Mouse (Mus musculus) kidney, embryonic 16.5 days (tissue): Measurements from ENCODE around the gene Lrp1. TPM values are rescaled to one million over a fixed set of nuclear protein-coding genes. Genes with fewer than 3 reads are reported as not detected.

Source experiments
- ATAC-seq: fragments of 200-750 bp; cut with Nextera tagmentation; 2 replicates; pipeline ENCODE4 v1.8.0; 2017; ENCODE audit warnings: moderate TSS enrichment; ENCODE audit not compliant: low FRiP score, low TSS enrichment
- H3K27ac ChIP-seq: fragments of 300-500 bp; sonication (generic); 2 replicates; pipeline ENCODE4 v1.5.1; 2014; ENCODE audit warnings: low read length
- H3K27me3 ChIP-seq: fragments of 300-500 bp; sonication (generic); 2 replicates; pipeline ENCODE4 v1.6.1; 2014; ENCODE audit warnings: low read length, control low read depth, mixed read lengths; ENCODE audit not compliant: insufficient read depth
- H3K36me3 ChIP-seq: fragments of 300-500 bp; sonication (generic); 2 replicates; pipeline ENCODE4 v1.6.1; 2014; ENCODE audit warnings: low read length, control low read depth, mixed read lengths; ENCODE audit not compliant: insufficient read depth
- H3K4me1 ChIP-seq: fragments of 300-500 bp; sonication (generic); 2 replicates; pipeline ENCODE4 v1.6.1; 2014; ENCODE audit warnings: low read length, control low read depth, mixed read lengths; ENCODE audit not compliant: insufficient read depth
- H3K4me2 ChIP-seq: fragments of 300-500 bp; sonication (generic); replicated peaks from 2 replicates; pipeline ENCODE4 v1.6.1; 2014; ENCODE audit warnings: low read depth, low read length
- H3K4me3 ChIP-seq: fragments of 300-500 bp; sonication (generic); 2 replicates; pipeline ENCODE4 v1.5.1; 2014; ENCODE audit warnings: mild to moderate bottlenecking, low read length
- H3K9ac ChIP-seq: fragments of 300-500 bp; sonication (generic); replicated peaks from 2 replicates; pipeline ENCODE4 v1.6.1; 2014; ENCODE audit warnings: low read length
- H3K9me3 ChIP-seq: fragments of 300-500 bp; sonication (generic); 2 replicates; pipeline ENCODE4 v1.6.1; 2016; ENCODE audit warnings: low read length, control low read depth
- WGBS: fragments of 180-500 bp; shearing (Covaris S2); extraction: QIAGEN DNeasy Blood & Tissue Kit; methylation state at CpG from one replicate; pipeline ENCODE4 v1.1.7; 2014; 5-methylcytosine and 5-hydroxymethylcytosine counted together
- polyA plus RNA-seq: library from polyadenylated mRNA; unstranded; fragments of >200 nt; fragmentation: Nextera tagmentation; extraction: Ambion mirVana; gene quantifications from 2 replicates; pipeline ENCODE4 v1.2.1, GENCODE M21; 2015

Gene Lrp1
- polyA plus RNA-seq, 1 experiment from 2014 or later: 71.7 TPM

DNA sequence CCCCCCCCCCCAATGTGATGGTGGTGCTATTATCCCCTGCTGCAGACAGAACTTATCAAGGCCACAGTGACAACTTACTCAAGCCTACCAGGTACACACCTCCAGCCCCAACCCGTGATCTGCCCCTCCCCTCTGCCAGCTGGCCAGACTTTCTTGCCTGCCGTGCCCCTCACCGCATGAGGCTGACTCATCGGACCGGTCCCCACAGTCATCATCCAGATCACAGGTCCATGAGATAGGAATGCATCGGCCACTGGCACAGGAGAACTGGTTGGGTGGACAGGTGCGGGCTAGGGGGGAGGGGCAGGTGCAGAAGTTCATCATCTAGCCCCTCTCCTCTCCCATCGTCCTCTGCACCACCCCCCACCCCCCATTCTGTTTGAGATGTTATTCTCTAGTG lies 37.3 kb downstream of the Lrp1 start:
- no peak for ATAC-seq
- WGBS: 72% methylated on average over 8 of the region's 8 CpGs

DNA sequence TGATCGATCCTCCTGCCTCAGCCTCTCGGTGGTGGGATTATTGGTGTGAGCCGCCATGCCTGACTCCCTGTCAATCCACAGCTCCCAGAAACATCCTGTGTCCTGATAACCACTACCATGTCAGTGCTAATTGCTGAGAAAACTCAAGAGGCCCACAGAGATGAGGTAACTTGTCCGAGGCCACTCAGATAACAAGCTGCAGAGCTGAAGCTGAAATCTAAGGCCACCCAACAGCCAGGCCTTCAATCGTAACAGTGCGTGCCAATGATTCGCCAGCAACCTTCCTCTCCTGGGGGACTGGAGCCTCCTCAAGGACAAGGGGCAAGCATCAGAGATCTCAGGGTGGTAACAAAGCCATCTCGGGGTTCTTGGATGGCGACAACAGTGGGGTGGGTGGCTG lies 39.7 kb downstream of the Lrp1 start:
- 89% methylated on average over 9 of the region's 9 CpGs for WGBS
- Histone ChIP-seq H3K36me3 (peaks cover 23% of the 10 kb centered on the region; the same call in 1 of the 2 replicates), H3K27ac (no peak overlapping the region), H3K9me3 (no peaks in the 10 kb centered on the region), H3K4me1 (peaks cover 9% of the 10 kb centered on the region; the same call in 1 of the 2 replicates), H3K4me2 (no peak overlapping the region), H3K9ac (no peak overlapping the region), H3K27me3 (no peaks in the 10 kb centered on the region), H3K4me3 (no peak overlapping the region)
- no peak for ATAC-seq

More for the DNA sequence above, 37.3 kb downstream of the Lrp1 start:
- Histone ChIP-seq H3K4me3 (no peak overlapping the region), H3K4me1 (peaks cover 7% of the 10 kb centered on the region; the same call in 1 of the 2 replicates), H3K27ac (no peak overlapping the region), H3K27me3 (no peaks in the 10 kb centered on the region), H3K9me3 (no peaks in the 10 kb centered on the region), H3K4me2 (no peak overlapping the region), H3K36me3 (0 out of 2 replicates have a peak, but pooled peaks cover 7% of the 10 kb centered on the region), H3K9ac (no peak overlapping the region)

DNA sequence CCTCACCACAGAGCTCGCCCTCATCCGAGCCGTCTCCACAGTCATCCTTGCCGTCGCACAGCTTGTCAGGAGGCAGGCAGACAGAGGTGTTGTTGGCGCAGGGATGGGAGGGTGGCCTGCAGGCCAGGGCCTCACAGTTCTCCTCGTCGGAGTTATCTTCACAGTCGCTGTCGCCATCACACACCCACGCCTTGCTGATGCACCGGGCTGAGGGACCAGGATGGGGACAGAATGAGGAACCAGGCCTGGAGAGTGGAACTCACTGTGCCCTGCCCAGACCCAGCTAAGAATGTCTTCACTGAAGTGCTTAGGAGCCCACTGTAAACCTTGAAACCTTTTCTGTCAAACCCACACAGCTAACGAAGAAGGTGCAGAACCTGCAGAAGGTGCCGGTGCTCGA lies 43.0 kb downstream of the Lrp1 start:
- no peak for ATAC-seq
- Histone ChIP-seq H3K9ac (no peak overlapping the region), H3K9me3 (no peaks in the 10 kb centered on the region), H3K4me2 (no peak overlapping the region), H3K4me1 (peaks cover 9% of the 10 kb centered on the region; the same call in 1 of the 2 replicates), H3K4me3 (no peak overlapping the region), H3K27me3 (no peaks in the 10 kb centered on the region), H3K36me3 (peaks cover 43% of the 10 kb centered on the region), H3K27ac (no peak overlapping the region)
- 83% methylated on average over 15 of the region's 15 CpGs for WGBS

DNA sequence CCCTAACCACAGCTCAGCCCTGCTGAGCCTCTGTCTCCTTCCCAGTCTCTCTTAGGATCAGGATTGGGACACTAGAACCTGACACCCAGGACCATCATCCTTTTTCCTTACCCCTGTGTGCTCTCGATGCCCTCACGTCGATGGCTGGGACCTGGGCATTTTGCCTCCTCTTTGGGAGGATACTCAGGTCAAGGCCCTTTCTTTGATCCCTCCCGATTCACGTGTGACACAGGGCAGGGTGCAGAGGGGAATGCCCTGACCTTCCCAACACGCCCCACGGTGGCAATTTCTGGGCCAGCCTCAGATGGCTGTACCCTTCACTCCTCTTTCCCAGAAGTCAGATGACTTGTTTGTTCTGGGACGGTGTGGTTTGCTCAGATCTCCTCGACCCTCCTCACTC lies 43.8 kb downstream of the Lrp1 start:
- no peaks in the 10 kb centered on the region for H3K27me3 ChIP-seq
- no peak overlapping the region for H3K4me3 ChIP-seq
- H3K27ac ChIP-seq: no peak overlapping the region
- no peak overlapping the region for H3K4me2 ChIP-seq
- H3K36me3 ChIP-seq: peaks cover 50% of the 10 kb centered on the region
- H3K4me1 ChIP-seq: peaks cover 7% of the 10 kb centered on the region; the same call in 1 of the 2 replicates
- no peaks in the 10 kb centered on the region for H3K9me3 ChIP-seq
- H3K9ac ChIP-seq: no peak overlapping the region; the same call in 1 of the 2 replicates
- no peak for ATAC-seq
- 48% methylated on average over 9 of the region's 9 CpGs for WGBS

DNA sequence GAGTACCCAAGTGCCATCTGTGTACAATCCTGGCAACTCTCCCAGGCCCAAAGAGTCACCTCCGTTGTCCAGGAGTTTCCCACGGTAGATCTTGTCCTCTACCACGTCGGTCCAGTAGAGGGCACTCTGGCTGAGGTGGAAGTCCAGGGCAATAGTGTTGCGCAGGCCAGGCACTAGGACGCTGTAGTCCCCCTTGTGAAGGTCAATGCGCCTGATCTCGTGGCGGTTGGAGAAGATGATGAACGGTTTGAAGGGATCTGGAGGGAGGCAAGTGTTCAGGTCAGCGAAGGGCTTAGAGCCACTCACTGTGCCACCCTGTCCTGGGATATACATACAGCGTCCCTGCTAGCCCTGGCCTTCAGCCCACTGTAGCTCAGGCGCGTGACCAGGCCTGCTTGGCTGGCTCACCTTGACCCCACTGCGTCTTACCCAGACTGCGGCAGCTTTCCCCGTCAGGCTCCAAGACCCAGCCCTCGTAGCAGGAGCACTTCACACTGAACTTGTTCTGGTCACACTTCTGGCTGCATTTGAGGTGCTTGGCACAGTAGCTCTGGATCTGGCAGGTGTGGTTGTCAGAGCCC lies 44.5 kb downstream of the Lrp1 start:
- no peaks in the 10 kb centered on the region for H3K9me3 ChIP-seq
- 0 out of 2 replicates have a peak, but pooled peaks cover 2% of the 10 kb centered on the region for H3K4me1 ChIP-seq
- H3K27ac ChIP-seq: no peak overlapping the region
- ATAC-seq: peak; percentile 32; the same call in 1 of the 2 replicates
- H3K9ac ChIP-seq: no peak overlapping the region
- H3K36me3 ChIP-seq: peaks cover 51% of the 10 kb centered on the region
- H3K4me2 ChIP-seq: no peak overlapping the region
- 60% methylated on average over 18 of the region's 18 CpGs for WGBS
- H3K4me3 ChIP-seq: no peak overlapping the region
- H3K27me3 ChIP-seq: no peaks in the 10 kb centered on the region

DNA sequence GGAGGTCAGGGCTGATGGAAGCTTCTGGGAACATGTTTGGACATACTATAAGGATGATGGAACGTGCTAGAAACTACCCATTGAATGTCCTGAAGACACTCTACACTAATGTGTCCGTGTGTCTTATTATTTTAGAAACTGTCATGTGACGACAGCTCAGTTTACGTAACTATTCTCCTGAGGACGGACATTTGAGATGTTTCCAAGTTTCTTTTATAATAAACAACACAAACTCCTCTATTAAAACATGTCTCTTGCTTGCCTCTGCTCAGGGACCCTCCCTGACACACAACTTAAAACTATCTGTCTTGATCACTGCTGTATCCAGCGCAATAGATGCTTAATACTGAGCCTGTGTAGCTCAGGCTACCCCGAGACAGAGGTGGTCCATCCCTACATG lies 45.2 kb downstream of the Lrp1 start:
- H3K4me2 ChIP-seq: no peak overlapping the region
- peaks cover 51% of the 10 kb centered on the region for H3K36me3 ChIP-seq
- no peak overlapping the region for H3K4me3 ChIP-seq
- no peak overlapping the region for H3K27ac ChIP-seq
- H3K27me3 ChIP-seq: no peaks in the 10 kb centered on the region
- H3K4me1 ChIP-seq: 0 out of 2 replicates have a peak, but pooled peaks cover 2% of the 10 kb centered on the region
- no peak overlapping the region for H3K9ac ChIP-seq
- ATAC-seq: no peak
- H3K9me3 ChIP-seq: no peaks in the 10 kb centered on the region
- WGBS: 86% methylated on average over 7 of the region's 7 CpGs

DNA sequence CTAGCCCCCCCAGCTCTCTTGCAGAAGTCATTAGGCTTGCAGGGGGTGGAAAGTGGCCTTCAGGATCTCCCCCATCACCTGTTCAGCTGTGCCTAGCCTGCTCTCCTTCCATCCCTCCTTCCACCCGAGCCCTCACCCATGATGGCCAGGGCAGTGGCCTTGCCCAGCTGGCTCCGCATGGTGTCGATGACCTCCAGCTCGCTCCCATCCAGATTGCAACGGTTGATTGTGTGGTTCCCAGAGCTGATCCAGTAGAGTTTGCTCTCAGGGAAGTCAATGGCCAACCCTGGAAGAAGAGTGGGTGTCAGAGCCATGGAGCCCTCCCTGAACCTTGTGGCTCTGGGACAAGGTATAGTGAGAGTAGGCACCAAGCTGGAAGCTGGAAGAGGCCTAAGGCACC lies 48.7 kb downstream of the Lrp1 start:
- Histone ChIP-seq H3K27me3 (no peaks in the 10 kb centered on the region), H3K4me3 (no peak overlapping the region), H3K9me3 (no peaks in the 10 kb centered on the region), H3K4me2 (no peak overlapping the region), H3K4me1 (0 out of 2 replicates have a peak, but pooled peaks cover under 1% of the 10 kb centered on the region), H3K9ac (no peak overlapping the region), H3K27ac (no peak overlapping the region), H3K36me3 (peaks cover 45% of the 10 kb centered on the region)
- 79% methylated on average over 5 of the region's 5 CpGs for WGBS
- ATAC-seq: no peak

DNA sequence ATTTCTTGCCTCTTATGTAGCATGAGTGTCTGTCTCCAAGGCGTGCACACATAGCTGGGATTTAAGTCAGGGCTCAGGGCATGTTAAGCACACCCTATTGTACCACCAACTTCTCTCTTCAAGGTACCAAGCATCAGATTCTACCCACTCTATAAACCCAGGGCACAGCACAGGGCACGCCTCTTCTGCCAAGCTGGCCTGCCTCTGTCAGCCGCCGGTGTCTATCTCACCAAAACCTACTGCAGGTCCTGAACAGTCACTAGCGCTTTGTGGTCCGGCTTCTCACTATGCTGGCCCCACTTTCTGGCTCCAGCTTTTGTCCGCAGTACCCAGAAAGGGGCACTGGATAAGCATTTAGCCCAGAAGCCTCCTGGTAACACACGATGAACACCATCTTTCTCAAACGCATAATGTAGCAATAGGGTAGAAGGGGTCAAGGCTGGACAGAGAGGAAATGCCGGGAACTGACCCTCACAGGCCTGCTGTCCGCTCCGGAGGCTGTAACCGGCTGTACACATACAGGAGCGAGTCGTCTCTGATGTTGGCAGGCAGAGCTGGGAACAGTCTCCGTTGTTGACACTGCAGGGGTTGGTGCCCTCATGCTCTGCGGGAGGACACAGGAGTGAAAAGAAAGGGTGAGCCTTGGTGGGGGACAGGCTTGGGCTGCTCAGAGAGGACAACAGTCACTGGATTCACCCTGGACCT lies 49.9 kb downstream of the Lrp1 start:
- peaks cover 45% of the 10 kb centered on the region for H3K36me3 ChIP-seq
- H3K27ac ChIP-seq: no peak overlapping the region

DNA sequence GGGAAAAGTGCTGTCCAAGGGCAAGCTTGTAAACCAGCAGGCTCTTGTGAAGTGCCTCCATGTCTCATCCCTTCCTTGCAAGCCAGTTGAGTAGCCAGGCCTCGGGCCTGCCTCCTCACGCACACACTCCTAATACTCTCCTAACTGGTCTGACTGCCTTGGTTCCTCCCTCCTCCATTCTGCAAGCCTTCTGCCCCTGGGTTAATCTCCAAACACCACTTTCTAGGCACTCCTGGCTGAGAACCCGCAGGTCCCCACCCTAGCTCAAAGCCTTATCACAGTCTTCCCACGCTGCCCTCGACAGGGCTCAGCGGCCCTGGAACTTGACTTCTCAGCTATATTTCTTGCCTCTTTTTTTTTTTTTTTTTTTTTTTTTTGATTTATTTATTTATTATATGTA lies 50.6 kb downstream of the Lrp1 start:
- Histone ChIP-seq H3K4me1 (peaks cover 4% of the 10 kb centered on the region; the same call in 1 of the 2 replicates), H3K36me3 (peaks cover 48% of the 10 kb centered on the region), H3K27me3 (no peaks in the 10 kb centered on the region), H3K27ac (no peak overlapping the region), H3K4me3 (no peak overlapping the region), H3K9me3 (no peaks in the 10 kb centered on the region), H3K9ac (no peak overlapping the region), H3K4me2 (no peak overlapping the region)
- no peak for ATAC-seq
- WGBS: 65% methylated on average over 6 of the region's 6 CpGs

More for the DNA sequence above, 49.9 kb downstream of the Lrp1 start:
- Histone ChIP-seq H3K4me2 (no peak overlapping the region), H3K9ac (no peak overlapping the region), H3K4me1 (no peaks in the 10 kb centered on the region), H3K27me3 (no peaks in the 10 kb centered on the region), H3K9me3 (no peaks in the 10 kb centered on the region), H3K4me3 (no peak overlapping the region)
- no peak for ATAC-seq
- 85% methylated on average over 17 of the region's 17 CpGs for WGBS

DNA sequence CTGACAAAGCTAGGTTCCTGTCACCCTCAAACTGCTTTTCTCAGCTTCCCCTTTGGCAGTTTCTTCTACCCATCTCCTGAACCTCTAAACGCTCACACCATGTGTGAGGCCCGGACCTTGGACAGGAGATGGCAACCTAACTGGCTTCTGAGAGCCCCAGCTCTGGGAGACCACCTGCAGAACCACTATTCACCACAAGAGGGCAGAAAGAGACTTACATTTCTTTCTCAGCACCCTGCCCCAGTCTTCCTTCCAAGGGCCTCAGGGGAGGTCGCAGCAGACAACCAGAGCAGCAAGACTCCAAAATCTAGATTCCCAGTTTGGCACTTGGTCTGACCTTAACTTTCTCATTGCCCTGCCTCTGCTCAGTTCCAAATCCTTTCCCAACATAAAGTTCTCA lies 51.5 kb downstream of the Lrp1 start:
- Histone ChIP-seq H3K4me3 (no peak overlapping the region), H3K4me1 (peaks cover 6% of the 10 kb centered on the region; the same call in 1 of the 2 replicates), H3K4me2 (no peak overlapping the region), H3K27me3 (no peaks in the 10 kb centered on the region), H3K9ac (no peak overlapping the region), H3K36me3 (peaks cover 40% of the 10 kb centered on the region), H3K27ac (no peak overlapping the region), H3K9me3 (no peaks in the 10 kb centered on the region)
- peak; percentile 30; the same call in 1 of the 2 replicates for ATAC-seq
- 30% methylated on average over 3 of the region's 3 CpGs for WGBS
